Mouse (Mus musculus) lung, embryonic 16.5 days (tissue): ENCODE data around the gene Tmem110. TPM values are rescaled to one million over a fixed set of nuclear protein-coding genes. Genes with fewer than 3 reads are reported as not detected.
A peak's percentile ranks its signal among the peaks of the same experiment; 100 is the strongest.

Experiments
- ATAC-seq: fragments of 200-750 bp; cut with Nextera tagmentation; 2 replicates; pipeline ENCODE4 v1.8.0; 2017; ENCODE audit warnings: low read depth, mild to moderate bottlenecking, moderate library complexity
- H3K27ac ChIP-seq: fragments of 300-500 bp; sonication (generic); 2 replicates; pipeline ENCODE4 v1.5.1; 2014; ENCODE audit warnings: mild to moderate bottlenecking, control low read depth, low read length
- H3K27me3 ChIP-seq: fragments of 300-500 bp; sonication (generic); 2 replicates; pipeline ENCODE4 v1.6.1; 2014; ENCODE audit warnings: low read depth, low read length, mixed read lengths; ENCODE audit not compliant: control insufficient read depth, insufficient read depth
- H3K36me3 ChIP-seq: fragments of 300-500 bp; sonication (generic); 2 replicates; pipeline ENCODE4 v1.6.1; 2014; ENCODE audit warnings: low read length; ENCODE audit not compliant: control insufficient read depth, insufficient read depth
- H3K4me1 ChIP-seq: fragments of 300-500 bp; sonication (generic); replicated peaks from 2 replicates; pipeline ENCODE4 v1.6.1; 2014; ENCODE audit warnings: low read length, mixed read lengths; ENCODE audit not compliant: control insufficient read depth, insufficient read depth
- H3K4me2 ChIP-seq: fragments of 300-500 bp; sonication (generic); 2 replicates; pipeline ENCODE4 v1.6.1; 2014; ENCODE audit warnings: low read depth, low read length, control low read depth
- H3K4me3 ChIP-seq: fragments of 300-500 bp; sonication (generic); 2 replicates; pipeline ENCODE4 v1.5.1; 2014; ENCODE audit warnings: mild to moderate bottlenecking, low read length, control low read depth
- H3K9ac ChIP-seq: fragments of 300-500 bp; sonication (generic); 2 replicates; pipeline ENCODE4 v1.6.1; 2014; ENCODE audit warnings: low read length, control low read depth
- H3K9me3 ChIP-seq: fragments of 300-500 bp; sonication (generic); 2 replicates; pipeline ENCODE4 v1.6.1; 2016; ENCODE audit warnings: low read length; ENCODE audit not compliant: control insufficient read depth
- WGBS: fragments of 180-500 bp; shearing (Covaris S2); extraction: QIAGEN DNeasy Blood & Tissue Kit; methylation state at CpG from one replicate; pipeline ENCODE4 v1.1.7; 2014; 5-methylcytosine and 5-hydroxymethylcytosine counted together
- polyA plus RNA-seq: library from polyadenylated mRNA; unstranded; fragments of >200 nt; fragmentation: Nextera tagmentation; extraction: Ambion mirVana; gene quantifications from 2 replicates; pipeline ENCODE4 v1.2.1, GENCODE M21; 2015

Gene Tmem110
- 27.0 and 38.3 TPM in 2 replicates for polyA plus RNA-seq

DNA sequence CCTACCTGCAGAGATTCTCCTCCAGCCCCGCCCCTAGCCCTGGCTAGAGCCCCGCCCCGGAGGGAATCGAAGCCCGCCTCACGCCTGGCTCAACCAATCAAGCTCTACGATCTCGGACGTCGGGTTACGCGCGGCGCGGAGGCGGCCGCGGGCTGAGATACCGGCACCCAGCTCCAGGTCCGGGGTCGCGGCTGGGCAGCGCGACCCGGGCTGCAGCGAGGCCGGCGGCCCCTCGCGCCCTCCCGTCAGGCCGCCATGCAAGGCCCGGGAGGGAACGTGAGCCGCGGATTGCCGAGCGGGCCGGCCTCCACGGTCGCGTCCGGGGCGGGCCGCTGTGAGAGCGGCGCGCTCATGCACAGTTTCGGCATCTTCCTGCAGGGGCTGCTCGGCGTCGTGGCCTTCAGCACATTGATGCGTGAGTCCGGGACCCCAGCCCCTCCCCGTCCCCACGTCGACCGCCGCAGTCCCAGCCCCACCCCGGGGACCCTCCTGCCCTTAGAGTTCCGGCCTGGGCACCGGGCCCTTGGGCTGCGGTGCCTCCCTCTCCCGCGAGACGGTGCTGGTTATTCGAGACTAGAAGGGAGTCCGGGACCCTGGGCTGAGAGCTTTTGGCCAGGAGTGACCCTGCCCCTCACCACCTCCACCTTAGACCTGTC is at the start of gene Tmem110:
TSS of gene Tmem110 (plus strand) at position 115 of the 656 bp plus-strand sequence.
- Histone ChIP-seq H3K4me3 (peak within 1 kb of the TSS; percentile 90), H3K27ac (peak within 1 kb of the TSS; percentile 75), H3K9me3 (no peaks in the 10 kb centered on the region), H3K9ac (peak within 1 kb of the TSS; percentile 91), H3K4me1 (peaks cover 54% of the 10 kb centered on the region), H3K27me3 (no peaks in the 10 kb centered on the region), H3K4me2 (peak within 1 kb of the TSS; percentile 57), H3K36me3 (no peaks in the 10 kb centered on the region)
- peak; percentile 86 for ATAC-seq
- WGBS = 1% methylated on average over 52 of the region's 68 CpGs

DNA sequence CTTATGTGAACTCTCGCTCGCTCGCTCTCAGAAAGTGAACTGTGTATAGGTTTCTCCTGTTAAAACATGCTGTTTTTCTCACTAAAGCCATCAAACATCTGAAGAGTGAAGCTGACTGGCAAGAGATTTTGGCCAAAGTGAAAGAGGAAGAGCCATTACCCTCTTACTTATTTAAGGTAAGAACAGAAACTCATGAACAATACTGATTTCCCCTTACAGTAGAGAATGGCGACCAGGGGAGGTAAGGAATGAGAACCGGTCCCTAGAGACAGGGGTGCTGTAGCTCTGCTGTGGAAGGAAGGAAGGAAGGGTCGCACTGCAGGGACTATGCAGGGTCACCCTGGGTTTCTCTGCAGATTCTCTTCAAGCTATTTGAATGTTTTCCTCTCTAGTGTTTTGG is 40.8 kb upstream of the Tmem110 start:
- Histone ChIP-seq H3K4me1 (no peaks in the 10 kb centered on the region), H3K27ac (no peak overlapping the region), H3K9me3 (no peaks in the 10 kb centered on the region), H3K4me3 (no peak overlapping the region), H3K36me3 (peaks cover 3% of the 10 kb centered on the region; the same call in 1 of the 2 replicates), H3K27me3 (no peaks in the 10 kb centered on the region), H3K9ac (no peak overlapping the region), H3K4me2 (no peak overlapping the region)
- WGBS = 94% methylated on average over 6 of the region's 6 CpGs
- ATAC-seq = no peak

DNA sequence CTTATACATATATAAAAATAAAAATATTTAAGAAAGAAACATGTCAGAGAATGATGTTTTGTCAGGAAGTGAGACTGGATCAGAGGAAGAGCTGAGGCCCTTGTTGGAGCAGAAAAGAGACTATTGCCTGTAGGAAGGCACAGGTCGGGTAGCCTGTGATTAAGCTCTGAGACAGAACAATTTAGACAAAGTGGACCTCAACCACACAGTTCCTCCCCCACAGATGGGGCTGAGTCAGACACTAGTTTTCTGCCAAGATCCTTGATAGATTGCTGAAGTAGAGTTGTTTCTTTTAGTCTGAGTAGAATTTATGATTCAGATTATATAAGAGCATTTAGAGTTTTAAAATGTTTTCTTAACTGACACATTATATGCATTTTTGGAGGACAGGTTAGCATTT is 35.9 kb upstream of the Tmem110 start:
- no peak for ATAC-seq
- Histone ChIP-seq H3K36me3 (peaks cover 5% of the 10 kb centered on the region; the same call in 1 of the 2 replicates), H3K4me2 (no peak overlapping the region), H3K27me3 (no peaks in the 10 kb centered on the region), H3K9me3 (no peaks in the 10 kb centered on the region), H3K4me3 (no peak overlapping the region), H3K9ac (no peak overlapping the region), H3K27ac (no peak overlapping the region), H3K4me1 (no peaks in the 10 kb centered on the region)
- 48% methylated on average over 1 of the region's 1 CpGs for WGBS

DNA sequence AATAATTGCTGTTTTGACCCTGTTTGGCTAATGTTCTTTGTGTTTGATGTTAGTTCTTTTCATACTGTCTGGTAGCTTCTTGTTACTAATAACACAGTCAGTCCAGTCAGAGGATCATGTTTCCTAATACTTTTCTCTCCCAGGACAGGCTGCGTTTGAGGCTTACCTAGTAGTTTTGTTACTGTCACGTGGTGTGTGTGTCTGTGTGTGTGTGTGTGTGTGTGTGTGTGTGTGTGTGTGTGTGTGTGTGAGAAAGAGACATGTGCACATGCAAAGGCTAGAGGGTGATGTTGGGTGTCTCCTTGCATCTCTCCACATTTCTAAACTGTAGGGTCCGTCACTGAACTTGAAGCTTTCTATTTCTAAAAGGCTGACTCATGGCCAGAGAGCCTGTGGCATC is 32.5 kb upstream of the Tmem110 start:
- ATAC-seq = no peak
- Histone ChIP-seq H3K4me1 (no peaks in the 10 kb centered on the region), H3K27me3 (no peaks in the 10 kb centered on the region), H3K9me3 (no peaks in the 10 kb centered on the region), H3K36me3 (0 out of 2 replicates have a peak, but pooled peaks cover 4% of the 10 kb centered on the region), H3K9ac (no peak overlapping the region), H3K27ac (no peak overlapping the region), H3K4me2 (no peak overlapping the region), H3K4me3 (no peak overlapping the region)
- 84% methylated on average over 3 of the region's 3 CpGs for WGBS

DNA sequence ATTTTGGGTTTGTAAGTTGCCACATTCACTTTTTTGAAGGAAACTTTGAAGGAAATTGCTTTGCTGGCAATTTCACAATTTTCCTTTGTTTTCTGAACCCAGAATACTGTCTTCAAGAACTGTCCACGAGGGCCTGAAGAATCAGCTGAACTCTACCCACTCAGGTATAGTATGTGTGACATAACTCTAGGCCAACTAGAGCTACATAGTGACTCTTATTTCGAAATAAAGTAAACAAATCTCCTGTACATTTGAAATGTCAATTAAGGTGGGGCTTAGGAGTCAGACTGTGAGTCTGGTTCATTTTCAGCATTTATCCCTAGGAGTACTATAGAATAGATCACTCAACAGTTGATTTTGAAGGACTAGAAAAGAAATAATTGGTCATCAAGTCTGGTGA is 23.6 kb upstream of the Tmem110 start:
- Histone ChIP-seq H3K27me3 (no peaks in the 10 kb centered on the region), H3K27ac (no peak overlapping the region), H3K9ac (no peak overlapping the region), H3K36me3 (no peaks in the 10 kb centered on the region; the same call in 1 of the 2 replicates), H3K4me1 (no peaks in the 10 kb centered on the region), H3K4me2 (no peak overlapping the region), H3K4me3 (no peak overlapping the region), H3K9me3 (no peaks in the 10 kb centered on the region)
- no peak for ATAC-seq
- 61% methylated on average over 2 of the region's 2 CpGs for WGBS

DNA sequence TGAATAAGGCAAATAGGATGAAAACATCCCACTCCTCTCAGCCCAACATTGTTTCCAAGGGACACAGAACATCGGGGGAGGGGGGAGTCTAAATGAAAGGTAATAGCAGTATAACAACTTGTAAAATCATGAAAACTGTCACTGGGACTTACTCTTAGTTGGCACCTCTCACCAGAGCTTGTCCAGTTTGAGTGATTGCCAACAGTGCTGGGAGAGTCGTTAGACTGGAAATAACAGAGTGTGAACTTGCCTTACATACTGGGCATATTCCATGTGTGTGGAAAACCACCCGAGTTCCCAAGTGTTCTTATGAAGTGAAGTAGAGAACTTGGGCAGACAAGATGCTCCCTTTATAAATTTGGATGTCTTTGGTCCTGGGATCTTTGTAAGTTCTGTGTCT is 4.3 kb upstream of the Tmem110 start:
- Histone ChIP-seq H3K27ac (no peak overlapping the region), H3K4me1 (peaks cover 10% of the 10 kb centered on the region; the same call in 1 of the 2 replicates), H3K9ac (no peak overlapping the region), H3K27me3 (no peaks in the 10 kb centered on the region), H3K9me3 (no peaks in the 10 kb centered on the region), H3K4me2 (no peak overlapping the region), H3K4me3 (no peak overlapping the region), H3K36me3 (peaks cover 10% of the 10 kb centered on the region)
- 65% methylated on average over 3 of the region's 3 CpGs for WGBS
- ATAC-seq = no peak

DNA sequence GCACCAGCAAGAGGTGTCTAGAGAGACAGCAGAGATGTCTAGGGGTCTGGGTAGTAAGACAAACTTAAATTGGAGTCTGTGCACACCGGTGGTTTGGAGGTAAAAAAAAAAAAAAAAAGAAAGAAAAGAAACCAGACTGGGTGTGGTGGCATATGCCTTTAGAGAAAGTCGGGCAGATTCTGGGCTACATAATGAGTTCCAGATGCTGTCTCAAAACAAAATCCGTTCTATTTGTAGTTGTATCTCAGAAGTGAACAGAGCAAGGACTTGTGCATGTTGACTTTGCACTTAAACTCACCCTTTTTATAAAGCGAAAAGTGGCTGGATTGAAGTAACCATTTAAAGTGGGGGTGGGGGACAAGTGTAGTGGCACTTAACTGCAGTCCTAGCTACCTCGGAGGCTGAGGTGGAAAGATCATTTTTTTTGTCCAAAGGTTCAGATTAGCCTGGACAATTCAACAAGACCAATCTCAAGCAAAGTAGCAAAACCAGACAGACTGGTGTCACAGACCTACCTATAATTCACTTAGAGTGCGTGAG is 864 bp upstream of the Tmem110 start:
- 0 out of 2 replicates have a peak overlapping the region, but pooled peaks have one; percentile 9 for H3K4me2 ChIP-seq
- no peak overlapping the region for H3K4me3 ChIP-seq
- H3K9me3 ChIP-seq = no peaks in the 10 kb centered on the region
- H3K4me1 ChIP-seq = peaks cover 43% of the 10 kb centered on the region
- 39% methylated on average over 6 of the region's 6 CpGs for WGBS
- no peak for ATAC-seq
- 0 out of 2 replicates have a peak, but pooled peaks cover under 1% of the 10 kb centered on the region for H3K36me3 ChIP-seq
- no peaks in the 10 kb centered on the region for H3K27me3 ChIP-seq
- no peak overlapping the region for H3K9ac ChIP-seq
- H3K27ac ChIP-seq = peak overlapping the region; percentile 10

DNA sequence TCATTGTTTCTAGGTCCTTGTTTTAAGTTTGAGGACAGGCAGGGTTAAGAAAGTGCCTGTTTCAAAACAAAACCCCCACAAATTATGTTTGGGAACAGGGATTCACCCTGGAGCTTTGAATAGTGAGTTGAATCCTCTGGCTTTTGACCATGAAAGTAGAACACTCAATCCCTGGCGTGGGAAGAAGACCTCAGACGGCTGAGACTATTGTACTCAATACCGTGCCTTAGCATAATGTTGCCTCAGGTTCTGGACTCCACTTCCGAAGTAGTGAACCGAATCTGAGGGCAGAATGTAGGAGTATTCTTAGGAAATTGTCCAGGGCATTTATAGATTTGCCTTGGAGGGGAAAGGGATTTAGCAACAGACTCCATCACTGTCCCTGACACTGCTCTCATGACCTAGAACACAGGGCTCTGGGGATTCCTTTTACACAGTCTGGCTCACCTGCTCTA is 342 bp upstream of the Tmem110 start:
- no peaks in the 10 kb centered on the region for H3K27me3 ChIP-seq
- no peaks in the 10 kb centered on the region for H3K36me3 ChIP-seq
- H3K27ac ChIP-seq = peak overlapping the region; percentile 10
- H3K9ac ChIP-seq = peak overlapping the region; percentile 29; the same call in 1 of the 2 replicates
- H3K4me2 ChIP-seq = peak overlapping the region; percentile 57
- H3K4me1 ChIP-seq = peaks cover 48% of the 10 kb centered on the region
- 24% methylated on average over 5 of the region's 5 CpGs for WGBS
- no peaks in the 10 kb centered on the region for H3K9me3 ChIP-seq
- ATAC-seq = no peak
- H3K4me3 ChIP-seq = peak overlapping the region; percentile 90

DNA sequence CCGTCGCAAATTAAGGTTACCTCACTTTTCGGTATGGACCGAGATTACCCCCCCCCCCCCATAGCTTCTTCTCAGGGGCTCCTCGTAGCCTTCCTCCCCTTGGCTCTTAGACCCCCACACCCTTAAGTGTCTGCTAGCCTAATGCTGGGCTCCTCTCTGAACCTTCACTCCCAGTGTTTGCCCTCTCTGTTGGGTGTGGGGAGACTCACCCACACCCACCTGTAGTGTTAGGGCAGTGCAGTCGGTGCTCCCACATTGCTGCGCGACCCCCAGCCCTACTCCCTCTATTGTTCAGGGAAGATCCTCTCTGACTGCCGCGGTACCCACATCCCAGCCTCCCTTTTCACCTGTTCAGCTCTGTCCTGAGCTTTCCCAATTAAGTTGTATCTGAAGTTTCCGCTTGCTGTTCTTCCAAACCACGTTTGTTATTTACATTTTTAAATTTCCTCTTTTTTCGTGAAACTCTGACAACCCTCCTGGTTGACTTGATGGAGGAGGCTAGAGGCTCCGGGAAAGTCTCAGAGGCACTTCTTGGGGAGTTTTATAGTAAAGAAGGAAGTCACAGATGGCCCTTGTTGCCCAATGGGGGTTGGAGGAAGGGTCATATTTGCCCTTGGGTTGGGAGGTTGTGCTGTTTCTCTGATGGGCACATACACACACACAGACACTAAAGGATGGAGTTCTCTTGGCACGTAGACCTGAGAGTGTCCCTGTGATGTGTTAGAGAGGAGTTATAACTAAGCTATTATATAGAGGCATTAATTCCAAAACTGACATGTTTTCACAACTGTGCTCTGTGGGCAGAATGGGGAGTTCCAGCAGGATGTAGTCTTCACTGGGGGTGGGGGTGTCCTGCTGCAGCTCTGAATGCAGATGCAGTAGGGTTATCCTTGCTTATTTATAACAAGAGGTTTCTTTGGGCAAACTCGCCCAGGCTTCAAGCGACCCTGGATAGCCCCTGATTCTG is 1.1 kb downstream of the Tmem110 start:
- H3K4me2 ChIP-seq = peak overlapping the region; percentile 57
- H3K27me3 ChIP-seq = no peaks in the 10 kb centered on the region
- 14% methylated on average over 17 of the region's 17 CpGs for WGBS
- H3K9ac ChIP-seq = peak overlapping the region; percentile 91
- no peaks in the 10 kb centered on the region for H3K9me3 ChIP-seq
- H3K4me3 ChIP-seq = peak overlapping the region; percentile 90
- ATAC-seq = no peak
- peaks cover 60% of the 10 kb centered on the region for H3K4me1 ChIP-seq
- H3K27ac ChIP-seq = no peak overlapping the region
- H3K36me3 ChIP-seq = no peaks in the 10 kb centered on the region
